Mouse (Mus musculus) brain, embryonic 18.5 days (tissue): ENCODE results near the gene Nhsl2.
"Not testable (repeated sequence)": the region's sequence is repeated elsewhere in the genome, so short reads cannot be mapped to it uniquely, and the experiment has no call there.

ENCODE experiments used
- DNase-seq: peaks from one replicate; pipeline ENCODE4 v3.0.0-alpha.2; 2012; ENCODE audit warnings: low read depth, low spot score

The Nhsl2 gene

DNA sequence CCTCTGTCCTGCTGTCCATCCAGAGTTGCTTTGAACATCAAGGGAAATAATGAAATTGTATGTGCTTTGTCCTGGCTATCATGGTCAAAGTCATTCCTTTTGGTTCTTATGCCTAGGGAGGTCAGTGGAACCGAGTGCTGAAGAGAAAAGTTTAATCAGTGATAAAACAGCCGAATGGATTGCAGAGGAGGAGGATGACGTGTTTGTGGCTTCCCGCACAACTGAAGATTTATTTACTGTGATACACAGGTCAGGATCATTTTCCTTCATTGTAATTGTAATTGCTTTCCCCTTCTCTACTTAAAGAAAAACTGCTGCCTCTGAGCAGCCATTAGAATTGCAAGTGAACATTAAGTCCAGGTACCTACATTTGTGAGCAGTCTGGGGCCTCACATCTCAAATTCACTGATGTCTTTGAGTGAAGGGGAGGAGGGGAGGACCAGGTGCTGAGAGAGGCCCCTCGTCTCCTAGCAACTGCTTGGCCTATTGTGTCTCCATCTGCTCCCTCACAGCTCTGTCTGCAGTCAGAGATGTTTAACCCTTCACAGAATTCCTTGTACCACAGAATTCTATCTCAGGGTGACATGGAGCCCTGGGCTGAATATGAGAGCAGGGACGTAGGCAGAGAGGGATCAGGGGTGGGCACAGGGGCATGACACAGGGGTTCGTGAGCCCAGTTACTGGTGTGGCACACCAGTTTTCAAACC, 232.5 kb downstream of the Nhsl2 start:
- DNase-seq: no peak

DNA sequence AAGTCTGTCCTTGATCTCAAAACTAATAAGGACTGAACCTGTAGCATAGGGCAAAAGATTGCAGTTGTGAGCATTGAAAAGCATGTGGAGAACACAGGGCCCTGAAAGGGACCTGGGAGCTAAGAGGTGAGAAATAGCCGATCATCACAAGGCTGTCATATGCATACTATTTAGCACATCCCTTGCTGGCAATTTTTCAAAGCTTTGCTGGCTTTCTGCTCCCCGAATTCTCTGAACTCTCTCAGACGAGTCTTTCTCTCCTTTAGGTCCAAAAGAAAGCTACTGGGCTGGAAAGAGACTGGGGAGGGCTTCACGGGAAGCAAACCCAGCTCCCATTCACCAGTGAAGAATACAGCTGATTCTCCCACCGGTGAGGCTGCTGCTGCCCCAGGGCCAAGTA, 233.2 kb downstream of the Nhsl2 start:
- DNase-seq: no peak

DNA sequence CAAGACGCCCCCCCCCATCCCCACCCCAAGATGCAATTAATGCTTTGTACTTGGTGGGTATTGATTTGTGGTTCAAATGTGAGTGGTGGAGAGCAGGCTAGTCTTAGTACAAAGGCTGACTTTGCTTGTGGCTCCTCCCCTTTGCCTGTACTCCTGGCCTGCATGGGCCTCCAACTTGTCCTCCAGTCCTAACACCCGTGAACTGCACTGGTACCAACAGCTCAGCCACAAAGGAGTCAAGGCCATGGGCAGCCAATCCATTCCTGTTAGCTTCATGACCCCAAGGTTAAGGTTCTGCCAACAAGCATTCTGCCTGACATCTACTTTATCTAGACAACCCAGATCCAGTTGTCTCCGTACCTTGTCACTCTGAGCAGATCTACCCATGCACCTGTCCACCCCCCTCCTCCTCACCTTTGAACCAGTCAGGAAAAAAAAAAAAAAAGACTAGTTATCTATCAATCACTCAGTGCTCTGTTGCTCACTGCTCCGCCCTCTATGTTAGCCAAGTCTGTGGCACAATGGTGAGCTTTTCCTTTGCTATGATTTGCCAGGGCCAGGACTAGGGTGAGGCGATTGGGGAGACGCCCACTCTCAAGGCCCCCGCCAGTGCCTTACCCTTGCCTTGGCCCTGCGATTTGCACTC, 236.7 kb downstream of the Nhsl2 start:
- DNase-seq: no peak

DNA sequence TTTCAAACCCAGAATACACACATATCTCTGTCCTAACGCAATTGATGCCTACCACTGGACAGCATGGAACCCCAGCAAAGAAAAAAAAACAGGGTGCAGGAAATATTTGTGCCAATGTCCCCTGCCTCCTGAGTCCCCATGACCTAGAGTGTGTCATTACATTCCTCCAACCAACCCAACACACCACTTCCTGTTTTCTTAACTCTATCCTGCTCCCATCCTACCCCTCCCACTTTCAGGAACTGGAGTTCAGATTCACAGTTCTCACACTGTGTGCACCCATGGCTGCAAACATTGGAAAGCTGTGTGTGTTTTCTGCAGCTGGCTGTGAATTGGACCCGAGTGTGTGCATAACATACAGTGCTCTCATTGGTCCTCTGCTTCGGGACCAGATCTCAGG, 241.4 kb downstream of the Nhsl2 start:
- DNase-seq: no peak

DNA sequence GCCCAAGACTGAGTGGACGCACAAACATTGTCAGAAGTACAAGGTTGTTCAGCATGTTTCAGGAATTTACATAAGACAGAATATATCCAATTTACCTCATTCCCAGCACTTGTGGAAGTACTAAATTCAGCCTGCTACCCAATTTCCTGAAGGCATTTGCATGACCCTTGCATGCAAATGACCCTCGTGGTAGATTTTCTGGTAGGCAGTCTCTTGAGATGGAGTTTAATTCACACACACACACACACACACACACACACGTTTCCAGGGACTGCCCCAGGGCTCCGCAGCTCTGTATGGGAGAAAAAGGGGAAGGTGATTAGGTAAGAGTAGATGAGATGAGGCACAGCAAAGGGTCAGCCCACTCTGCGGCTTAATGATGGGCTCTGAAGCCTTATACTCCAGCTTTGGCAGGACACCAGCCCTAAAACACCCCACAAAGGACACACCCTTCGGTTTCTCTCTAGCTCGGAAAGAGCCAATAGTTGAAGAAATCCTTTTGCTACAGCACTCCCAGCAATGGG, 245.3 kb downstream of the Nhsl2 start:
- DNase-seq: no peak

DNA sequence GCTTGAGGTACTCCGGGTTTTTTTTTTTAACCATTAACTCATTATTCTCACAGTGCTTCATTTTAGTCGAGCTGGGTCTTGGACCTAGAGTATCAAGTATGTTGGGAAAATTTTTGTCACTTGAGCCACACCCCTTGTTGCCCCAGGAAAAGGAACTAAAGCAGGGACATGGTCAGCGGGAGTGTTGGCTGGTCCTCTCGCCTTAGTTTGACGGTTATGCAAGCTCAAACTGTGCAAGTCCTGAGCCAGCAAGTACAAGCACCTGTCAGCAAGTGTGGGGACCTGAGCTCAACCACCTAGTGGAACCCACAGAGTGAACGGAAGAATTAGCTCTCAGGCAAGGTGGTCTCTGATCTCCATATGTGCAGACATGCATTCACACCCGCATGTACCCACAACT, 252.7 kb downstream of the Nhsl2 start:
- no peak for DNase-seq

DNA sequence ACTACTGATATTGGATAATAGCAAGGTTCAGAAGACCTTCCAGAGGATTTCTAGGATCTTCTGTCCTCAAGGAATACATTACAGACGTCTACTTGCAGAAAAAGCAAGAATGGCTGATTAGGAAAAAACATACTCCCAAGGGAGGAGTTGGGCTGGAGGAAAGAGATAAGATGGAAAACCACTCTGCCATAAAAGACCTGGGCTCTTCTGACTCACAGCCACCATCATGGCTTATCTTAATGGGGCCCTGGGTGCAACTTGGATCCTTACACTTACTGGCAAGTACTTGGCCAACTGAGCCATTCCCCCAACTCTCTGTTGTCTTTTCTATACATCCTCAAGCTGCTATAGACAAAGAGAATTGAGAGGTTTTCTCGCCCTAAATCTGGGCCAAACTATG, 254.6 kb downstream of the Nhsl2 start:
- DNase-seq: not testable (repeated sequence)

DNA sequence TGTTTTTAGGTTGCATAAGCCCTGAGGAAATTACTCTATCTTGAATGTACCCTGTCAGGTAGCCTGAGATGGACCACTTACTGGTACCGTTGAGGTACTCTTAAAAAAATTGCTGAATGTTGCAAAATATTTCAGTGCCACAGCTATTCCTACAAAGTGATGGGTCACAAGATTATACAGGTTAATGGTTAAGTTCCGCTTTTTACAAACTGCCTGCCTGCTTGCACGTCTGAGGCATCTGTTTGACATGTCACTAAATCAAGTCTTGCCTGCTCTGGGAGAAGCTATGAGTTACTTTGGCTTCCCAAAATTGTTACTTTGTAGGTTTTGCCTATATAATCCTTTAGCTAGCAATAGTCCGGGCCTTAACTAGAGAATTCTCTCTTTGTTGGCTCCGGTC, 260.2 kb downstream of the Nhsl2 start:
- not testable (repeated sequence) for DNase-seq

DNA sequence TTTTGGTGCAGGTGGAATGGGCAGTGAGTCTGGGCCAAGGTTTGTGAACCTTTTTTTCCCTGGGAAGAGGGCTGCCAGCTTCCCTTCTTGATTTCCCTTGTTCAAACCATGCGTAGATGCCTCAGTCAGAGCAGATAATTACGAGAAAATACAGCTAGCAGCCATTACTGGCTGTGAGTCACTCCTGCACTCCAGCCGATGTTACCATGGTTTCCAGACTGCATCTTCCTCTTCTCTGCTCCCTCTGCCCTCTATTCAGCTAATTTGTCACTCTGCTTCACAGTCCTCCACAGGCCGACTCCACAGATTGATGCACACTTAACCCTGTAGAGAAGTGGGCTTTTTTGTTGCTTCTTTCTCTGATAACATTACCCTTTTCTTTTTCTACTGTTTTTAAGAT, 266.5 kb downstream of the Nhsl2 start:
- DNase-seq: no peak

DNA sequence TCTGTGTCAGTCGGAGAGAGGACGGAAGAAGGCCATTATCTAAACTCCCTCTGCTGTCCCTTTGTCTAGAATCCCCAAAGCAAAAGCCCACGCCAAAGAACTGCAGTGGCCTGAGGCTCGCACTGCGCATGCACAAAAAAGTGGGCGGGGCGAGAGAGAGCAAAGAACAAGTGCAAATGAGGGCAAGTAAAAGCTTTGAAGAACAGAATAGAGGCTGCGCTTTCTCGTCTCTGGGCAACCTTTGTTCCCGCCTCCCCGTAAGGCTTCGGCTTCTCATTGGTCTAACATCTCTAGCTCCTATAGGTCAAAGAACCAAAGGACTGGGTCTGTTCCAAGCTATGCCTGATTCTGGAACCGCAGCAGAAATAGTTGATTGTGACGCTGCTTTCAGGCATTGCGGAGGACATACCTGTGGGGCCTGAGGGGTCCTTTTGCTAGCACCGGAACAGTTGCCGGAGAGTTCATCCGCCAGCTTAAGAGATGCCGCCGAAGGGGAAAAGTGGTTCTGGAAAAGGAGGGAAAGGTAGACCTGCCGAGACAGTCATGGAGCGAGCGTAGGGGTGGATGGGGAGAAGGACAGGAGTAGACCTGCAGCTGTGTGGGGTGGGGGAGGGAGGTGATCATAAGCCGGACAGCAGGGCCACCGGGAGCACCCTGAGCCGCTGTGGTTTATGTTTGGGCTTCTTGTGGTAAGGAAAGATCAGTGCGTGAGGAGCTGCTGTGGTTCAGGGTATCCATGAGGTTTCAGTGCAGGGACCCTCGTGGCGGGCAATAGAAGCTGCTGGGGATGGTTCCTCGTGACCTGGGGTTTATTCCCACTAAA, 270.1 kb downstream of the Nhsl2 start, which contains the start of gene Pin4:
Gene Pin4, plus strand, starts transcription at position 406 of the 823 bp plus-strand sequence.
- peak; percentile 95 for DNase-seq

DNA sequence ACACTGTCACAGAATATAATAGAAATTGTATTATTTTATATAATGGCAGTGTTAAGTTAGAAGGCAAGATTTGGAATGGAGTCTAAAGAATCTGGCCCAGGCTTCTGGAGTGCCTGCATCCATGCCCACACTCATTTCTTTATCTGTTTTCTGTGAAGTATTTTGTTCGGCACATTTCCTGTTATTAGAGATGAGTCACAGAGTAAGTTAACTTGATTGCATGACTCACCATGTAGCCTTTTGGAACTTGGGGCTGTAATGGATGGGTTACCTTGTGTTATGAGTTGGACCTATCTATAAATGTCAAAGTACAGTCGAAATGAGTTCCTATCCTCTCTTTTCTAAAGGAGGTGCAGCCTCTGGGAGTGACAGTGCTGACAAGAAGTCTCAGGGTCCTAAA, 272.1 kb downstream of the Nhsl2 start:
- DNase-seq: no peak

DNA sequence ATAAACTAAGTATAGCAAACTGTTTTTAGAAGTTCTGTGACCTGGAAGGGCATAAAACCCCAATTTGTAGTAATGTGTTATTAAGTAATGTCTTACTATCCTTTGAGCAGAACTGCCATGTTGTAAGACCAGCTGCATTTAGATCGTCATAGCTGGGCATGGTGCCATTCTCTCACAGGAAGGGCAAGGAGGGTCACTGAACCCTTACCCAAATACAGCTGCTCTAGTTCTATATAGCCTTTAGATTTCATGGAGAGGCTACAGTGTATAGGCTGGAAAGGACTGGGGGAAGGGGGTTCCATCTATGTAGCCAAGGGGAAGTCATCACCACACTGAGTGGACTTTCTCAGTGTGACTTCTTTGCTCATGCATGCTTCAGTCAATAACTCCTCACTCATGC, 292.0 kb downstream of the Nhsl2 start:
- DNase-seq: no peak
